Mouse (Mus musculus) myocyte (in vitro differentiated cells): Measurements from ENCODE around the gene Tmem168. TPM values are rescaled to one million over a fixed set of nuclear protein-coding genes. Genes with fewer than 3 reads are reported as not detected.

Experiments used
- H3K27me3 ChIP-seq: one replicate; pipeline ENCODE4 v1.6.1; 2011; ENCODE audit not compliant: control insufficient read depth, insufficient read depth, insufficient read length
- H3K36me3 ChIP-seq: one replicate; pipeline ENCODE4 v1.6.1; 2011; ENCODE audit not compliant: control insufficient read depth, insufficient read depth
- H3K4me2 ChIP-seq: one replicate; pipeline ENCODE4 v1.6.1; 2011; ENCODE audit warnings: low read depth, control low read depth
- H3K4me3 ChIP-seq: one replicate; pipeline ENCODE4 v1.5.1; 2011; ENCODE audit warnings: mild to moderate bottlenecking, control low read depth, moderate library complexity
- H3K79me2 ChIP-seq: one replicate; pipeline ENCODE4 v1.6.1; 2011; ENCODE audit not compliant: control insufficient read depth, insufficient read depth
- H3ac ChIP-seq: one replicate; pipeline ENCODE4 v1.6.1; 2011; ENCODE audit not compliant: control insufficient read depth, insufficient read length
- CEBPB ChIP-seq: IDR thresholded peaks from 2 replicates; pipeline ENCODE4 v1.6.1; 2011; ENCODE audit warnings: mild to moderate bottlenecking, moderate library complexity; ENCODE audit not compliant: poor library complexity, insufficient read depth, severe bottlenecking
- E2F4 ChIP-seq: IDR thresholded peaks from one replicate; pipeline ENCODE4 v1.6.1; 2011; ENCODE audit warnings: mild to moderate bottlenecking, control low read depth, moderate library complexity; ENCODE audit not compliant: insufficient read depth
- MAX ChIP-seq: IDR thresholded peaks from one replicate; pipeline ENCODE4 v1.6.1; 2011; ENCODE audit warnings: low read depth, mild to moderate bottlenecking, control low read depth
- MYOD1 ChIP-seq, 3 experiments: IDR thresholded peaks; one replicate each; pipeline ENCODE4 v1.6.1; 2011; ENCODE audit warnings: control low read depth in 2 of 3, low read depth in 2 of 3, mild to moderate bottlenecking in 2 of 3, moderate library complexity in 1 of 3; ENCODE audit not compliant: insufficient read length in 2 of 3, control insufficient read depth in 1 of 3
- MYOG ChIP-seq, 3 experiments: IDR thresholded peaks; one replicate each; pipeline ENCODE4 v1.6.1; 2011; ENCODE audit warnings: control low read depth in 2 of 3, low read depth in 2 of 3, mild to moderate bottlenecking in 2 of 3; ENCODE audit not compliant: insufficient read length in 2 of 3, control insufficient read depth in 1 of 3, insufficient read depth in 1 of 3
- POLR2A ChIP-seq: IDR thresholded peaks from one replicate; pipeline ENCODE4 v1.6.1; 2011; ENCODE audit warnings: low read depth, mild to moderate bottlenecking, control low read depth, moderate library complexity; ENCODE audit not compliant: insufficient read length
- POLR2AphosphoS2 ChIP-seq: IDR thresholded peaks from one replicate; pipeline ENCODE4 v1.6.1; 2011; ENCODE audit warnings: low read depth, control low read depth; ENCODE audit not compliant: insufficient read length
- REST ChIP-seq: IDR thresholded peaks from one replicate; pipeline ENCODE4 v1.6.1; 2011; ENCODE audit warnings: mild to moderate bottlenecking, control low read depth, moderate library complexity; ENCODE audit not compliant: insufficient read depth, insufficient read length
- SRF ChIP-seq: IDR thresholded peaks from one replicate; pipeline ENCODE4 v1.6.1; 2011; ENCODE audit warnings: low read depth; ENCODE audit not compliant: control insufficient read depth, insufficient read length
- TCF12 ChIP-seq: IDR thresholded peaks from one replicate; pipeline ENCODE4 v1.6.1; 2011; ENCODE audit warnings: mild to moderate bottlenecking, control low read depth; ENCODE audit not compliant: poor library complexity, insufficient read depth, severe bottlenecking
- TCF3 ChIP-seq: IDR thresholded peaks from one replicate; pipeline ENCODE4 v1.6.1; 2011; ENCODE audit warnings: low read depth, control low read depth; ENCODE audit not compliant: insufficient read length
- USF1 ChIP-seq: IDR thresholded peaks from one replicate; pipeline ENCODE4 v1.6.1; 2011; ENCODE audit warnings: low read depth, mild to moderate bottlenecking, control low read depth, moderate library complexity
- polyA plus RNA-seq: library from polyadenylated mRNA; unstranded; fragments of >200 nt; fragmentation: generic; extraction: Trizol; gene quantifications from one replicate; pipeline ENCODE4 v1.2.1, GENCODE M21; 2012; ENCODE audit warnings: missing spikeins

Tmem168 gene
- polyA plus RNA-seq, 1 experiment: 9.8 TPM

- H3K79me2 ChIP-seq: peaks cover 45% of the 10 kb centered on the region
- peak overlapping the region; percentile 84 for H3K4me2 ChIP-seq
- H3K36me3 ChIP-seq: peaks cover 6% of the 10 kb centered on the region
- no peak for TF ChIP-seq MYOG (IDR thresholded peaks at IDR 0.05; ENCODE audit: control insufficient read depth in 1 of 3, insufficient read depth in 1 of 3, insufficient read length in 2 of 3, low read depth in 2 of 3)
- TF ChIP-seq MYOD1 (IDR thresholded peaks at IDR 0.05; ENCODE audit: control insufficient read depth in 1 of 3, insufficient read length in 2 of 3, low read depth in 2 of 3): no peak
- no peak for TF ChIP-seq CEBPB
- TF ChIP-seq TCF12: no peak
- TF ChIP-seq TCF3: no peak
- TF ChIP-seq SRF: no peak
- no peak for TF ChIP-seq POLR2A
- H3K4me3 ChIP-seq: peak overlapping the region; percentile 73
- no peaks in the 10 kb centered on the region for H3K27me3 ChIP-seq
- peak overlapping the region; percentile 41 for H3ac ChIP-seq
Observed at GRCm38 (mm10) chr6:13606921-13607620, 829 bp downstream of the Tmem168 start.

GRCm38 (mm10) chr6:13606394-13606793, 1.5 kb downstream of the Tmem168 start:
- Histone ChIP-seq H3K4me3 (peak overlapping the region; percentile 73), H3K4me2 (peak overlapping the region; percentile 84), H3K36me3 (peaks cover 6% of the 10 kb centered on the region), H3ac (no peak overlapping the region), H3K79me2 (peaks cover 45% of the 10 kb centered on the region), H3K27me3 (no peaks in the 10 kb centered on the region)
- TF ChIP-seq CEBPB (no peak), E2F4 (no peak), REST (no peak)

GRCm38 (mm10) chr6:13603134-13603533, 4.8 kb downstream of the Tmem168 start:
- Histone ChIP-seq H3K36me3 (peaks cover 6% of the 10 kb centered on the region), H3K27me3 (no peaks in the 10 kb centered on the region), H3K4me2 (no peak overlapping the region), H3K4me3 (no peak overlapping the region), H3ac (no peak overlapping the region), H3K79me2 (peaks cover 73% of the 10 kb centered on the region)
- TF ChIP-seq SRF (no peak), MYOG (IDR thresholded peaks at IDR 0.05; ENCODE audit: control insufficient read depth in 1 of 3, insufficient read depth in 1 of 3, insufficient read length in 2 of 3, low read depth in 2 of 3) (no peak), TCF12 (no peak), REST (no peak), MYOD1 (IDR thresholded peaks at IDR 0.05; ENCODE audit: control insufficient read depth in 1 of 3, insufficient read length in 2 of 3, low read depth in 2 of 3) (no peak), USF1 (no peak), MAX (no peak), CEBPB (no peak)

- peaks cover 13% of the 10 kb centered on the region for H3K36me3 ChIP-seq
- no peak overlapping the region for H3K4me3 ChIP-seq
- no peak overlapping the region for H3ac ChIP-seq
- H3K4me2 ChIP-seq: no peak overlapping the region
- H3K27me3 ChIP-seq: no peaks in the 10 kb centered on the region
- peaks cover 81% of the 10 kb centered on the region for H3K79me2 ChIP-seq
- TF ChIP-seq SRF (no peak), POLR2A (no peak), E2F4 (no peak), MAX (no peak), MYOG (IDR thresholded peaks at IDR 0.05; ENCODE audit: control insufficient read depth in 1 of 3, insufficient read depth in 1 of 3, insufficient read length in 2 of 3, low read depth in 2 of 3) (no peak), USF1 (no peak), TCF3 (no peak), REST (no peak), MYOD1 (IDR thresholded peaks at IDR 0.05; ENCODE audit: control insufficient read depth in 1 of 3, insufficient read length in 2 of 3, low read depth in 2 of 3) (no peak), TCF12 (no peak), POLR2AphosphoS2 (no peak), CEBPB (no peak)
Observed at GRCm38 (mm10) chr6:13601587-13601986, 6.3 kb downstream of the Tmem168 start.

GRCm38 (mm10) chr6:13598239-13598923, 9.5 kb downstream of the Tmem168 start:
- Histone ChIP-seq H3ac (no peak overlapping the region), H3K79me2 (peaks cover 67% of the 10 kb centered on the region), H3K36me3 (peaks cover 26% of the 10 kb centered on the region), H3K4me2 (peak overlapping the region; percentile 4), H3K27me3 (no peaks in the 10 kb centered on the region), H3K4me3 (no peak overlapping the region)
- TF ChIP-seq CEBPB (no peak), TCF3 (no peak), E2F4 (no peak), MYOG (IDR thresholded peaks at IDR 0.05; ENCODE audit: control insufficient read depth in 1 of 3, insufficient read depth in 1 of 3, insufficient read length in 2 of 3, low read depth in 2 of 3) (no peak), POLR2A (no peak), REST (no peak), USF1 (no peak), MYOD1 (IDR thresholded peaks at IDR 0.05; ENCODE audit: control insufficient read depth in 1 of 3, insufficient read length in 2 of 3, low read depth in 2 of 3) (no peak), MAX (no peak)
